Mouse (Mus musculus) embryonic fibroblast, embryonic 13.5 days (primary cell): ENCODE measurements around the gene Tgds. TPM values are rescaled to one million over a fixed set of nuclear protein-coding genes. Genes with fewer than 3 reads are reported as not detected.
"Not testable (repeated sequence)": the region's sequence is repeated elsewhere in the genome, so short reads cannot be mapped to it uniquely, and the experiment has no call there.

Experiments used
- H3K27ac ChIP-seq: 2 replicates; pipeline ENCODE4 v1.5.1; 2012; ENCODE audit warnings: low read length, control low read depth, inconsistent platforms; ENCODE audit not compliant: insufficient read depth
- H3K4me1 ChIP-seq: 2 replicates; pipeline ENCODE4 v1.6.1; 2011; ENCODE audit warnings: low read length; ENCODE audit not compliant: control insufficient read depth, insufficient read depth
- H3K4me3 ChIP-seq: 2 replicates; pipeline ENCODE4 v1.5.1; 2011; ENCODE audit warnings: mild to moderate bottlenecking, control low read depth, low read length; ENCODE audit not compliant: insufficient read depth
- CTCF ChIP-seq: IDR thresholded peaks from 2 replicates; pipeline ENCODE4 v1.5.1; 2011; ENCODE audit warnings: mild to moderate bottlenecking, control low read depth, low read length, moderate library complexity, borderline replicate concordance; ENCODE audit not compliant: insufficient read depth
- POLR2A ChIP-seq: IDR thresholded peaks from 2 replicates; pipeline ENCODE4 v1.6.1; 2011; ENCODE audit warnings: low read depth, mild to moderate bottlenecking, control low read depth, low read length, moderate library complexity
- polyA plus RNA-seq: library from polyadenylated mRNA; stranded (reverse); fragments of >200 nt; gene quantifications from 2 replicates; pipeline ENCODE4 v1.2.4, GENCODE M21; 2011; ENCODE audit warnings: low read depth; ENCODE audit not compliant: missing spikeins, insufficient read length

Tgds gene
- polyA plus RNA-seq, 1 experiment, result 38.8 TPM

DNA sequence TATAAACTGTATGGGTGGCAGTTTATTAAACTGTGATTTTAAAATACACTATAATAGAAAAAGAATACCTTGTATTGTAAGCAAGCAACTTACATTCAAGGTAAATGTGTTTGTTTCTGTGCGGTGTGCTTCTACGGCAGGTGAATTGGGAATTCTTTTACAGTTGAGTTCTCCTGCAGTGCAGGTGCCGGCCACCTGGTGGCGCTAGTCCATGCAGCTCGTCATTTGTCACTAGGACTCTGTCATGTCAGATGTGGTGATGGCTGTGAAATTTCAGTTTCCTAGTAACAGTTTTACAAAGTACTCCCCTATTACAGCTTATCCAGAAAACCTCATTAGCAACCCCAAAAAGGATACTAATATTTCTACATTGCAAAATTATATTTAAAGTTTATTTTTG lies 24.6 kb upstream of the Tgds start:
- H3K4me1 ChIP-seq, result no peaks in the 10 kb centered on the region
- H3K4me3 ChIP-seq, result no peak overlapping the region
- H3K27ac ChIP-seq, result no peak overlapping the region
- TF ChIP-seq POLR2A (no peak), CTCF (peak; percentile 92)

GRCm38 (mm10) chr14:118156740-118157139 lies 24.2 kb upstream of the Tgds start:
- Histone ChIP-seq H3K4me3 (no peak overlapping the region), H3K4me1 (no peaks in the 10 kb centered on the region), H3K27ac (no peak overlapping the region)
- TF ChIP-seq POLR2A (no peak), CTCF (no peak)

- not testable (repeated sequence) for H3K4me1 ChIP-seq, H3K27ac ChIP-seq, H3K4me3 ChIP-seq
These were observed 23.5 kb upstream of the Tgds start for GRCm38 (mm10) chr14:118156056-118156455.

GRCm38 (mm10) chr14:118152294-118152651 lies 19.7 kb upstream of the Tgds start:
- Histone ChIP-seq H3K4me3 (no peak overlapping the region), H3K27ac (no peak overlapping the region), H3K4me1 (no peaks in the 10 kb centered on the region)
- TF ChIP-seq CTCF (no peak), POLR2A (no peak)

GRCm38 (mm10) chr14:118151651-118152293 lies 19.2 kb upstream of the Tgds start:
- no peak overlapping the region for H3K27ac ChIP-seq
- no peak overlapping the region for H3K4me3 ChIP-seq
- TF ChIP-seq CTCF (no peak), POLR2A (no peak)
- no peaks in the 10 kb centered on the region for H3K4me1 ChIP-seq

GRCm38 (mm10) chr14:118150656-118151551 lies 18.3 kb upstream of the Tgds start:
- H3K4me3 ChIP-seq, result no peak overlapping the region
- no peak for TF ChIP-seq CTCF
- TF ChIP-seq POLR2A, result no peak

GRCm38 (mm10) chr14:118148554-118148953 lies 16.0 kb upstream of the Tgds start:
- no peaks in the 10 kb centered on the region for H3K4me1 ChIP-seq
- H3K4me3 ChIP-seq, result no peak overlapping the region
- TF ChIP-seq CTCF (no peak), POLR2A (no peak)
- H3K27ac ChIP-seq, result no peak overlapping the region

More at GRCm38 (mm10) chr14:118150656-118151551, 18.3 kb upstream of the Tgds start:
- no peaks in the 10 kb centered on the region for H3K4me1 ChIP-seq
- H3K27ac ChIP-seq, result no peak overlapping the region

- no peak for TF ChIP-seq POLR2A
- TF ChIP-seq CTCF, result no peak
- Histone ChIP-seq H3K4me3 (no peak overlapping the region), H3K4me1 (no peaks in the 10 kb centered on the region), H3K27ac (no peak overlapping the region)
These were observed 15.5 kb upstream of the Tgds start for GRCm38 (mm10) chr14:118148046-118148445.

DNA sequence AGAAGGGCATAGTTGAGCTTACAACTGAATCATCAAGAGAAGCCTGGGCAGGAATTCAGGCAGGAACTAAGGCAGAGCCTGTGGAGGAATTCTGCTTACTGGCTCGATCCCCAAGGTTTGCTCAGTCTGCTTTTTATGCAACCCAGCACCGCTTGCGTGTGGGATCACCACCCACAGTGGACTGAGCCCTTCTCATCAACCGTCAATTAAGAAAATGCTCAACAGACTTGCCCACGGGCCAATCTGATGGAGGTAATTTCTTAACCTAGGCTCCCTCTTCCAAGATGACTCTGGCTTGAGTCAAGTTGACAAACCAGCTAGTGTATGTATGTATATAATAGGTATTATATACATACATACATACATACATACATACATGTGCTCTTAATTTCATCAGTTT lies 9.7 kb upstream of the Tgds start:
- no peak overlapping the region for H3K27ac ChIP-seq
- no peak overlapping the region for H3K4me3 ChIP-seq
- H3K4me1 ChIP-seq, result peaks cover 2% of the 10 kb centered on the region; the same call in 1 of the 2 replicates
- TF ChIP-seq CTCF (no peak), POLR2A (no peak)

- TF ChIP-seq POLR2A, result 0 out of 2 replicates have a peak, but pooled peaks have one; percentile 21
- no peak for TF ChIP-seq CTCF
- Histone ChIP-seq H3K4me1 (peaks cover 2% of the 10 kb centered on the region; the same call in 1 of the 2 replicates), H3K4me3 (peak overlapping the region; percentile 80), H3K27ac (0 out of 2 replicates have a peak overlapping the region, but pooled peaks have one; percentile 16)
These were observed 4.9 kb upstream of the Tgds start for GRCm38 (mm10) chr14:118137487-118137886.
